Mouse (Mus musculus) G1E (cell line): ENCODE data around the gene Snrpd2. TPM values are rescaled to one million over a fixed set of nuclear protein-coding genes. Genes with fewer than 3 reads are reported as not detected.

ENCODE experiments used
- ATAC-seq: 2 replicates; pipeline ENCODE4 v1.8.0; 2016; ENCODE audit warnings: mild to moderate bottlenecking; ENCODE audit not compliant: insufficient number of reproducible peaks, poor library complexity, low FRiP score, severe bottlenecking; ENCODE audit errors: extremely low read depth
- DNase-seq: peaks from one replicate; pipeline ENCODE4 v3.0.0; 2012; ENCODE audit warnings: low spot score
- H3K27me3 ChIP-seq: 2 replicates; pipeline ENCODE4 v1.6.1; 2012; ENCODE audit warnings: mild to moderate bottlenecking, low read length, inconsistent platforms; ENCODE audit not compliant: insufficient read depth
- H3K36me3 ChIP-seq: replicated peaks from 2 replicates; pipeline ENCODE3; 2012; ENCODE audit warnings: mild to moderate bottlenecking, inconsistent platforms
- H3K4me1 ChIP-seq: 2 replicates; pipeline ENCODE4 v1.6.1; 2012; ENCODE audit warnings: low read depth, low read length, inconsistent platforms, mixed read lengths; ENCODE audit not compliant: insufficient read depth
- H3K4me3 ChIP-seq: 2 replicates; pipeline ENCODE4 v1.5.1; 2012; ENCODE audit warnings: low read depth, mild to moderate bottlenecking, inconsistent platforms, low read length, moderate library complexity, mixed read lengths
- H3K9me3 ChIP-seq: replicated peaks from 2 replicates; pipeline ENCODE4 v1.6.1; 2012; ENCODE audit warnings: inconsistent platforms
- CTCF ChIP-seq: IDR thresholded peaks from 2 replicates; pipeline ENCODE4 v1.5.1; 2012; ENCODE audit warnings: low read depth, low read length, inconsistent platforms, mixed read lengths
- GATA1 ChIP-seq: IDR thresholded peaks from 2 replicates; pipeline ENCODE4 v1.6.1; 2012; ENCODE audit warnings: borderline replicate concordance, low read length, inconsistent platforms, mixed read lengths
- GATA2 ChIP-seq: IDR thresholded peaks from 2 replicates; pipeline ENCODE4 v1.6.1; 2012; ENCODE audit warnings: low read depth, low read length, inconsistent platforms, borderline replicate concordance
- POLR2AphosphoS5 ChIP-seq: IDR thresholded peaks from 2 replicates; pipeline ENCODE4 v1.6.1; 2012; ENCODE audit warnings: low read depth, low read length, inconsistent platforms; ENCODE audit not compliant: insufficient replicate concordance
- TAL1 ChIP-seq: conservative IDR thresholded peaks from 2 replicates; pipeline ENCODE4 v1.6.1; 2012; ENCODE audit warnings: low read depth, low read length, inconsistent platforms, mixed read lengths
- polyA plus RNA-seq: library from polyadenylated mRNA; stranded (reverse); fragments of >175 nt; gene quantifications from 2 replicates; pipeline ENCODE4 v1.2.3, GENCODE M21; 2012
- total RNA-seq, 2 experiments: library from RNA; stranded (forward) in 1 of 2; stranded (reverse) in 1 of 2; fragments of 200-1000 nt in 1 of 2; fragments of >200 nt in 1 of 2; fragmentation: Nextera tagmentation in 1 of 2; gene quantifications; 2 replicates each; pipeline ENCODE4 v1.2.3; 2014 to 2017

Gene Snrpd2
- total and polyA plus RNA-seq, 3 experiments: 25.5 to 75.1 (median 73.1) TPM

- H3K36me3 ChIP-seq: peaks cover 21% of the 10 kb centered on the region
- H3K27me3 ChIP-seq: peaks cover 47% of the 10 kb centered on the region
- no peak for ATAC-seq
- TF ChIP-seq POLR2AphosphoS5: no peak
- no peak for TF ChIP-seq CTCF
- TF ChIP-seq GATA1: no peak
- no peak for TF ChIP-seq GATA2
- TF ChIP-seq TAL1: no peak
- no peaks in the 10 kb centered on the region for H3K9me3 ChIP-seq
- peak overlapping the region; percentile 61; the same call in 1 of the 2 replicates for H3K4me3 ChIP-seq
- DNase-seq: no peak
- H3K4me1 ChIP-seq: peaks cover 51% of the 10 kb centered on the region
These were observed 15.5 kb downstream of the Snrpd2 start for GRCm38 (mm10) chr7:19164978-19165377.

- H3K4me1 ChIP-seq: peaks cover 43% of the 10 kb centered on the region
- TF ChIP-seq CTCF (no peak), GATA1 (no peak), GATA2 (no peak), TAL1 (no peak), POLR2AphosphoS5 (no peak)
- peaks cover 52% of the 10 kb centered on the region for H3K27me3 ChIP-seq
- DNase-seq: peak; percentile 66
- H3K9me3 ChIP-seq: no peaks in the 10 kb centered on the region
- H3K36me3 ChIP-seq: peaks cover 16% of the 10 kb centered on the region
- peak within 1 kb of the TSS; percentile 63; the same call in 1 of the 2 replicates for H3K4me3 ChIP-seq
- ATAC-seq: no peak
These were observed 16.3 kb downstream of the Snrpd2 start, which contains the start of gene Gipr for GRCm38 (mm10) chr7:19165656-19166423. Gipr (minus strand) TSS chr7:19166127.

- Histone ChIP-seq H3K27me3 (peaks cover 55% of the 10 kb centered on the region), H3K4me1 (peaks cover 48% of the 10 kb centered on the region), H3K36me3 (peaks cover 16% of the 10 kb centered on the region), H3K9me3 (no peaks in the 10 kb centered on the region), H3K4me3 (no peak overlapping the region)
- ATAC-seq (no peak), DNase-seq (no peak)
- TF ChIP-seq POLR2AphosphoS5 (no peak), GATA2 (no peak), GATA1 (no peak), TAL1 (no peak), CTCF (no peak)
These were observed 17.5 kb downstream of the Snrpd2 start for GRCm38 (mm10) chr7:19166990-19167389.

GRCm38 (mm10) chr7:19169506-19169905 is 20.0 kb downstream of the Snrpd2 start:
- ATAC-seq (no peak), DNase-seq (no peak)
- Histone ChIP-seq H3K27me3 (peaks cover 49% of the 10 kb centered on the region), H3K36me3 (no peaks in the 10 kb centered on the region), H3K4me1 (peaks cover 47% of the 10 kb centered on the region), H3K4me3 (no peak overlapping the region), H3K9me3 (no peaks in the 10 kb centered on the region)
- TF ChIP-seq GATA1 (no peak), POLR2AphosphoS5 (no peak), TAL1 (no peak), GATA2 (no peak), CTCF (no peak)

GRCm38 (mm10) chr7:19170142-19170541 is 20.6 kb downstream of the Snrpd2 start:
- ATAC-seq (no peak), DNase-seq (no peak)
- Histone ChIP-seq H3K36me3 (no peaks in the 10 kb centered on the region), H3K27me3 (peaks cover 43% of the 10 kb centered on the region), H3K4me3 (no peak overlapping the region), H3K4me1 (peaks cover 41% of the 10 kb centered on the region), H3K9me3 (no peaks in the 10 kb centered on the region)
- TF ChIP-seq TAL1 (no peak), CTCF (no peak), POLR2AphosphoS5 (no peak), GATA2 (no peak), GATA1 (no peak)

- no peak overlapping the region for H3K4me3 ChIP-seq
- ATAC-seq: no peak
- H3K4me1 ChIP-seq: peaks cover 36% of the 10 kb centered on the region
- no peaks in the 10 kb centered on the region for H3K9me3 ChIP-seq
- H3K36me3 ChIP-seq: no peaks in the 10 kb centered on the region
- H3K27me3 ChIP-seq: peaks cover 54% of the 10 kb centered on the region
- no peak for DNase-seq
- TF ChIP-seq GATA1 (no peak), GATA2 (no peak), CTCF (no peak), POLR2AphosphoS5 (no peak), TAL1 (no peak)
These were observed 22.3 kb downstream of the Snrpd2 start for GRCm38 (mm10) chr7:19171831-19172230.
